Mouse (Mus musculus) ES-CJ7 (cell line): Measurements from ENCODE around the gene Ncaph2.

Experiments used
- DNase-seq: peaks from one replicate; pipeline ENCODE4 v3.0.0; 2011; ENCODE audit warnings: low read depth, low spot score

Ncaph2 gene

GRCm38 (mm10) chr15:89343325-89343724, 12.2 kb upstream of the Ncaph2 start:
- DNase-seq: no peak

- no peak for DNase-seq
Measured at GRCm38 (mm10) chr15:89350447-89350846, 5.1 kb upstream of the Ncaph2 start.

- DNase-seq: no peak
Measured at GRCm38 (mm10) chr15:89351302-89351701, 4.2 kb upstream of the Ncaph2 start.

DNA sequence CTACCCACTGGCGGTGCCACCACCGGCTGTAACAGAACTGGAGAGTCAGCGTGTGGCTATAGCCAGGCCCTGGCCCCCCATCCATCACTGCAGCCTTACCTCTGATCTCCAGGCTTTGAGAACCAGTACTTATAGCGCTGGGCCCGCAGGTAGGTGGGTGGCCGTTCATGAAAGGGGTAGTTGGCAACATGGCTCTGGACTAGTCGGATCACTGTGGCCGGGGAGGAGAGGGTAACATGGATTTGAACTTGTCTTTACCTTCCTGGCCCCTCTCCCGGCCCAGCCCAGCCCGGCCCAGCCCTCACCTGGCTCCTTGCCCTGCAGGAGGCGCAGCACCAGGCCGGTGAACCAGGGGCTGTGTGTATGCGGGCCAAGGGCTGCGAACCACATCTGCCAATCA, 3.5 kb upstream of the Ncaph2 start:
- no peak for DNase-seq

DNA sequence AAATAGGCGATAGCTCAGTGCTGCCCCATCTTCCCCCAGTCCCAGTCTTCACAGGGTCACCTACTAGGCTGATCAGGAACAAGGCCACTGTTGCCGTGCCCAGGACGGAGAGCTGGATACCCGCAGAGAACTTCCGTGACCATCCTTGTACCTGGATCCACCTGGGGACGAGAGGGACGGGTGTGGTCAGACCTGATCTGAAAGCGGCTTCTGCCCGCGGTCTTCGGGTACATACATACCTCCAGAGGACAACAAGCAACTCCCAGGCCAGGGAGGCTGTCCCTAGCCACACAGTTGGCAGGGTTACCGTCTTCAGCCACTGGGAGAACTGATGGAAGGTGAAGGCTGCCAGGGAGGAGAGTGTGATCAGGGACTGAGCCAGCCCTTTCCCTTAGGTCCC, 2.7 kb upstream of the Ncaph2 start:
- no peak for DNase-seq

DNA sequence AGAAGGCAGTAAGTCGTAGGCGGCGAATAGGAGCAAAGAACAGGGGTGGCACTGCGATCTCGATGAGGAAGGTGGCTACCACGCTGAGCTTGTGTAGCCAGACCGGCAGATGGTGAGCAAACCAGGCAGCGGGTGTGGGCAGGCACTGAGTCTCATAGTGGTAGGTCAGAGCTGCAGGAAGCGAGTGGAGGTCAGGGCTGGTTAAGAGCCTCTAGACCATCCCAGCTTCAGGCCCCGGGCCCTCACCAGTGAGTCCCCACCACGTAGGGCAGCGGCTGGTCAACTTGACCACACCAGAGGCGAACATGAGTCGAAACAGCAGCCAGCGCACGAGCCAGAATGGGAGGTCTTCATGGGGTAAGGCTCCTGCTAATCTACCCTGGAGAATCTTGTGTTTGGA, 1.7 kb upstream of the Ncaph2 start:
- no peak for DNase-seq

DNA sequence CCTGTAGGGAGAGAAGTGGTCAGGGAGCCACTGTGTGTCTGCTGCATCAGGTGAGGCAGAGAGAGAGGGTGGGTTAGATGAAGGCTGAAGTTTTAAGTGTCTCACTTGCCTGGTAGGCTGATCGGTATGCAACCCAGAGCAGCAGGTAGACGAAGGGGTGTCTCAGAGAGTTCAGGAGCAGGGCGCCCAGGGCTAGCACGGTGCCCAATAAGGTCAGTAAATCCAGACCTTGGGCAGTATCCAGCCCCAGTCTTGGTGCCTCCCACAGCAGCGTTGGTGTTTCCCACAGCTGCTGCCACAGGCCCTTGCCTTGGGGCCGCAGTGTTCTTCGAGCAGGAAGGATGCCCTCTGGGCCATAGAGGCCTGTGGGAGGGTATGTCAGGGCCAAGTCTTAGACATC, 1.1 kb upstream of the Ncaph2 start:
- no peak for DNase-seq

GRCm38 (mm10) chr15:89356372-89356771, 853 bp downstream of the Ncaph2 start:
- peak; percentile 98 for DNase-seq

DNA sequence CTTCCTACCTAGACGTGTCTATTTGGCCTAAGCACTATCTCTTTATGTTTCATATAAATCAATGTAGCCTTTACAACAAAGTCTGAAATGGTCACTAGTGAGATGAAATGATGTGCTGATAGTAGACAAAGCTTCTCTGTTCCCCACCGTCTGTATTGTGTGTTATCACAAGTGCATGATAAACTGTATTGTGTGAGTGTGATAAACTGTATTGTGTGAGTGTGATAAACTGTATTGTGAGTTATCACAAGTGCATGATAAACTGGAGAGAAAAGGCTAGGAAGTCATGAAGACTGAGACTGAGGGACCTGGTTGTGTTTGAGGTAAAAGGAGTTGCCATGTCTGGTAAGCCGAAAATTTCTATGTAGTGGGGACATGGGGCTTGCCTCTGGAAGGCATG, 3.3 kb downstream of the Ncaph2 start:
- DNase-seq: no peak

- no peak for DNase-seq
Measured at GRCm38 (mm10) chr15:89363051-89363450, 7.5 kb downstream of the Ncaph2 start.

DNA sequence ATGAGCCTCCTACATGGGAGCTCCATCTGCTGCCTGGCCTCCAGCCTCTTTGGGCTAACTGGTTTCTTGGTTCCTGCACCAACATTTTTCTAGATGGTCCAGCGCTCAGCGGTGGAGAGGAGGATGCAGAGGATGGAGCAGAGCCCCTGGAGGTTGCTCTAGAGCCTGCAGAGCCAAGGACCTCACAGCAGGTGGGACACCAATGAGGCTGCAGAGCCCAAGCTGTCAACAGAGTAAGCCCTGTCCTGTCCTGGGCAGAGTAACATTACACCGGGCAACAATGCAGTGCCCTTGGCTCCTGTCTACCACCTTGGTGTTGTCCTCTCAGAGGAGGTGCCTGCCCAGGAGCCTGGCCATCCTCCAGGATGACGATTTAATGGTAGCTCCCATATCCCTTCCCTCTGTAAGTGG, 9.6 kb downstream of the Ncaph2 start:
- no peak for DNase-seq

DNA sequence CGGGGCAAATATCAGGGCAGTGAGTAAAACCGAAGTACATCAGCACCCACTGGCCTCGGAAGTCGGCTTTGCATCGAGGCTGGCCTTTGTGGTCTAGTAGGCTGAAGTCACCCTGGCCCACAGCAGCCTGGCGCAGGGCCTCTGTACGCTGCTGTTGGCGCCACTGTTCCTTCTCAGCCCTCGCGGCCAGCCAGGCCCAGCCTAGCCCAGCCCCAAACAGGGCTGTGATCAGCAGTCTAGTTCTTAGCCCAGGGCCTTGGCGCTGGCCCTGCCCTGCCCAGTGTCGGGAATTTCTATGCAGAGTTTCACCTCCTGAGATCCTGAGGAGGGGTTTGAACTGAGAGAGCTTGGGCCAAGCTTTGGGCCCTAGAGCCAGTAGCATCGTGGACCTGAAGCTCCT, 16.5 kb downstream of the Ncaph2 start:
- DNase-seq: no peak

- no peak for DNase-seq
Measured at GRCm38 (mm10) chr15:89372536-89372935, 17.0 kb downstream of the Ncaph2 start.

DNA sequence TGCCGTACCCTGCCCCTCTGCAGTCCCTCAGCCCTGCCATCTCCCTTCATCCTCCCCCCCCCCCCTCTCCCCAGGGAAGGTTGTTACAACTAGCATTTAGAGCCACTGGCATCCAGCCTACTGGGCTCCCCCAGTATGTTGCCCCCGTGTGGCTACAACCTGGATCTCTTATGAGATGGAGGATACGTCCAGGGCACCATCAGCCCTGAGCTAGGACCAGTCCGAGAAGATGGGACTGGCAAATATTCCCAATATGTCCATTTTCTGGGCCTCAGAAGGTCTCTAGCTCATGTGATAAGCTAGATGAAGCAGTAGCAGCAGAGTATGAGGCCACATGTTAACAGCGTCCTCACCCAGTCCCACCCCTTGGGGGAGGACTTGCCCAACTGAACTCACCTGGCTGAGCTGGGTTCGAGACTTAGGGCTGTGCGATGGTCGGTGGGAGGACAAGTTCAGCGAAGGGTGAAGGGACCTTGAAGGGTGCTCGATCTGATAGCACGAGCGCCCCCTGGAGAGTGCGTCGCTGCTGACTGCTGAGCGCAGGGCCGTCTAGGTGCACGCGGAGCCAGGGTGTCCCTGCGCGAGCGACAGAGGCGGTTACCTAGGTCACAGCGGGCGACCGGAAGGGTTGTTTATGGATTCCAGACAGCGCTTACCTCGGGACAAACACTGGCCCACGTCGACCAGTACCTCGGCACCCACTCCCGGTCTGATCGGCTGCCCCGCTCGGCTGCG, 17.7 kb downstream of the Ncaph2 start:
- DNase-seq: peak; percentile 94

GRCm38 (mm10) chr15:89373762-89374248, 18.3 kb downstream of the Ncaph2 start, which contains the start of gene Sco2:
Sco2 (minus strand) TSS chr15:89373846.
- DNase-seq: peak; percentile 93

GRCm38 (mm10) chr15:89374340-89374739, 18.8 kb downstream of the Ncaph2 start:
- no peak for DNase-seq

DNA sequence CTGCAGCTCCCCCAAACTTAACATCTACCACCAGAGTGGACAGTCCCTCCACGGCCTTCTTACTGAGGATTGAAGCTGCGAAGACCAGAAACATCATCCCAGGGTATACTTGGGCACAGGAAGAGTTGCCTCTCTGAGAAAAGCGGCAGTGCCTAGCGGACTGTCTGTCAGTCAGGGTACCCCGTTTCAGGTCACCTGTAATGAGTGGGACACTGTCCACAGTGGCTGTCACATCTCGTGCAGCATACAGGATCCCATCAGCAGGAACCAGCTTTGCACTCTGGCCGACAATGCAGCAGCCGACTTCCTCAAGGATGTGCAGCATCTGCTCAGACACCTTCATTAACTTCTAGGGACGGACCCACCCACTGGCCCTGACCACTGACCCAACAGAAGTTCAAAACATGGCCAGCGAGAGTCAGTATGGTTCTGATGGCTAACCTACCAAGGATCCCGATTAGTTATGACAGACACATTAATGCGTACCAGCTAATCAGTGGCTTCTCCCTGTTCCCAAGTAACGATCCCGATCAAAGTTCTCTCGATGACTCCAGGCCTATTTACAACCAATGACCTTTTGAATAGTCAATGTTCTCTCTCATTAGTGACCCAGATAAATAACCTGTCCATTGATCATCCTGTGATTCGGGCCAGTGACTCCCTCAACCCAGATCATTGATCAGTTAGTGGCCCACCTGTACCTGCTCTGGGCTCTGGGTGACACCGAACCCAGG, 19.4 kb downstream of the Ncaph2 start:
- DNase-seq: no peak

GRCm38 (mm10) chr15:89376040-89376439, 20.5 kb downstream of the Ncaph2 start:
- no peak for DNase-seq

DNA sequence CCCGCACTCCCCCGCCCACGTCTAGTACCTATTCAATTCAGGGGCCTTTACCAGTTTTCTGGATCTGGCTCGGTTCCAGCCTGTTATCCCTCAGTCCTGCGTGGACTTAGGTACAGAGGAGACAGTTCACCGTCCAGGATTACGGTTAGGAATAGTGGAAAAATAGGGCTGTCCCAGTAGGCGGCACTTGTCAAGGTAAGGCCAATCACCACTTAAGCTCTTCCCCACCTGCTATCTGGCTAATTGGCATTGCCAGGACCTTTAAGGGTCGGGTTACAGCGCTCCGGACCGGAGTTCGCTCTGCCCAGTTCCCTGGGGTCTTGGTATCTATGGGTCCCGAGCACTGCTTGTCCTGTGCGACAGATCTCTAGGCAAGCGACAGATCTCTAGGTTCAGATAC, 21.4 kb downstream of the Ncaph2 start, which contains the start of gene Tymp:
TSS of gene Tymp (minus strand) at position 83 of the 400 bp plus-strand sequence.
- no peak for DNase-seq

DNA sequence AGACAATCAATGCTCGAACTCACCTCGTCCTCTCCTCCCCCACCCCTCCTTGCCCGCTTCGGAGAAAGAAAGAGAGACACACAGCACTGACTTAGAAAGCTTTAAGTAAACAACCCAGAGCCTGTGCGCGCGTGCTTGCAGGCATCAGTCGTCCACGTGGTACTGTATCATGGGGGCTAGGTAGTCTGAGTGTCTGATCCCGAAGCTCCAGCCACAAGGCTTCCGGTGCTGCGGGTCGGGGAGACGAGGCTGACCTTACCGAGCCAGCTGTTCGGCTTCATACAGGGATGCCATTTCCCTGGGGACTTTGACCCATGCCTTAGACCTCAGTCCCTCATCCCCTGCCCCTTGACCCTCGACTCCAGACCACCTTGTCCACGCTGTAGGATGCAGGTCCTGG, 21.8 kb downstream of the Ncaph2 start:
- no peak for DNase-seq

DNA sequence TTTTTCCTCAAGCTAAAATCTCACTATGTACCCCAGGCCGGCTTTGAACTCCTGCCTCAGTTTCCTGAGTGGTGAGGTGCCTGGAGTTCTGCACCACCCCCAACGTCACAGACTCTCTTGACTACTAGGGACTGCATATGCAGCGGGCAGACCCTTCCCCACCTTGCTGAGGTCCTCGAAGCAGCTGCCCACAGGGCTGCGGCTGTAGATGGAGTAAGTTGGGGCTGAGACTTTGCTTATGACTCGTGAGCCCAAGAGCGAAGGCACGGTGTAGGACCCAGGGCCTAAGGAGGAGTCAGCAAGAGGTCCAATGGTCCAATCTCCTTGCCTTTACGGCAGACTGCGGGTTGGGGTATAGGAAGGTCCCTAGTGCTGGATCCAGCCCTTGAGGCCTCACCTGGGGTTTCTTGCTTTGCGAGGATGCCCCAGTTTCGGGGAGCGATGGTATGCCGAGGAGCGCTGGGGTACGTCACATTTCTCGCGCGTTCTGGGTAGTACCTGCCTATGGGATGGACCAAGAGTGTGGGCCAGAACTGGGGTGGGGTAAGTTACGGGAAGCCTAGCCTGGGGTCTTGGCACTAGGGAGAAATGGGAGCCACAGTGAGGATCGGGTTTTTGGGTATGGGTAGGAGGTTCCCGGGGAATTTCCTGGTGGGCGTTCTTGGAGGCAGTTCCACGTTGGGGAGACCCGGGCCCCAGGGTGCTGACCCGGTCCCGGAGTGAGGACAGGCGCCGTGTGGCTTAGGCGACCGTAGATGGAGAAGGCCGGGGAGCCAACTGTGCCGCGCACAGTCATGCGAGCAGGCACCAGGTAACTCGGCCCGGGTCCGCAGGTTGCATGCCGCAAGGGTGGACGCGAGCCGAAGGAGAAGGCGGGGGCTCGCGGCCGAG, 22.7 kb downstream of the Ncaph2 start:
- DNase-seq: no peak

DNA sequence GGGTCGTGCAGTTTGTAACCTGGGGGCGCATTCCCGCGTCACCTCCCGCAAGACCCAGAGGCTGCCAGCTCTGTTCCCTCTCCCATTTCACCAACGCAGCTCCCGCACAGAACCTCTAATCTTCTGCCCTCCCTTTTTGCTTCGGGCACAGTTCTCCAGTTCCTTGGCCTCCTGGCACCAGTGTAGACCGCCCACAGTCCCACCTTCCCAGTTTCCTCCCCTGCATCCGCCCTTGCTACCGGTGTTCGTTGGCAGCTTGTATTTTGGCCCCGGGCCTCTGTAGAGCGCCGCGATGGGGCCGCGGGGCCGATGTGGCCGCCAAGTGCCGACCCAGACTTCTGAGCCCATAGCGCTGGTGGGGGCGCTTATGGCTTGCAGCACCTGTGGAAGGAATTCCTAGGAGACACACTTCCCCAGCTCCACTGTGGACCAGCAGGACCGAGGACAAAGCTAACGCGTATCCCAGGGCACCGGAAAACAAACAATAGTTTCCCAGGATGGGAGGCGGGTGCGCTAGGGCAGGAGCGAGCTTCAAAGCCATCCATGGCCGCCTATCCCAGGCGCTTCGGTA, 23.4 kb downstream of the Ncaph2 start, which contains the start of gene Odf3b:
TSS of gene Odf3b (minus strand) at position 452 of the 571 bp plus-strand sequence.
- no peak for DNase-seq
